Mouse (Mus musculus) heart, embryonic 16.5 days (tissue): ENCODE results near the gene Adam1b. TPM values are rescaled to one million over a fixed set of nuclear protein-coding genes. Genes with fewer than 3 reads are reported as not detected.
"Not testable (repeated sequence)": the region's sequence is repeated elsewhere in the genome, so short reads cannot be mapped to it uniquely, and the experiment has no call there.

Source experiments
- ATAC-seq: fragments of 200-750 bp; cut with Nextera tagmentation; replicated peaks from 2 replicates; pipeline ENCODE4 v1.8.0; 2017; ENCODE audit warnings: moderate number of reproducible peaks; ENCODE audit not compliant: insufficient read depth, low FRiP score; ENCODE audit errors: extremely low read depth
- H3K27ac ChIP-seq: fragments of 300-500 bp; sonication (generic); 2 replicates; pipeline ENCODE4 v1.5.1; 2014; ENCODE audit warnings: mild to moderate bottlenecking, low read length, control low read depth, moderate library complexity
- H3K27me3 ChIP-seq: fragments of 300-500 bp; sonication (generic); 2 replicates; pipeline ENCODE4 v1.6.1; 2014; ENCODE audit warnings: low read length, mixed read lengths; ENCODE audit not compliant: control insufficient read depth, insufficient read depth
- H3K36me3 ChIP-seq: fragments of 300-500 bp; sonication (generic); 2 replicates; pipeline ENCODE4 v1.6.1; 2014; ENCODE audit not compliant: control insufficient read depth, insufficient read depth
- H3K4me1 ChIP-seq: fragments of 300-500 bp; sonication (generic); 2 replicates; pipeline ENCODE4 v1.6.1; 2014; ENCODE audit warnings: low read length, mixed read lengths; ENCODE audit not compliant: control insufficient read depth, insufficient read depth
- H3K4me2 ChIP-seq: fragments of 300-500 bp; sonication (generic); 2 replicates; pipeline ENCODE4 v1.6.1; 2014; ENCODE audit warnings: low read depth, mild to moderate bottlenecking, control low read depth, low read length
- H3K4me3 ChIP-seq: fragments of 300-500 bp; sonication (generic); 2 replicates; pipeline ENCODE4 v1.5.1; 2014; ENCODE audit warnings: mild to moderate bottlenecking, control low read depth, low read length
- H3K9ac ChIP-seq: fragments of 300-500 bp; sonication (generic); 2 replicates; pipeline ENCODE4 v1.6.1; 2014; ENCODE audit warnings: low read length, control low read depth
- H3K9me3 ChIP-seq: fragments of 300-500 bp; sonication (generic); replicated peaks from 2 replicates; pipeline ENCODE4 v1.6.1; 2016; ENCODE audit warnings: low read length; ENCODE audit not compliant: control insufficient read depth
- WGBS: fragments of 180-500 bp; shearing (Covaris S2); extraction: QIAGEN DNeasy Blood & Tissue Kit; methylation state at CpG from one replicate; pipeline ENCODE4 v1.1.7; 2014; 5-methylcytosine and 5-hydroxymethylcytosine counted together
- polyA plus RNA-seq: library from polyadenylated mRNA; unstranded; fragments of >200 nt; fragmentation: Nextera tagmentation; extraction: Ambion mirVana; gene quantifications from 2 replicates; pipeline ENCODE4 v1.2.1, GENCODE M21; 2015

The Adam1b gene
- polyA plus RNA-seq, 1 experiment from 2014 or later, result 0.14 TPM

GRCm38 (mm10) chr5:121540066-121540465 is 36.8 kb upstream of the Adam1b start:
- H3K36me3 ChIP-seq, result peaks cover 13% of the 10 kb centered on the region
- H3K4me3 ChIP-seq, result no peak overlapping the region
- ATAC-seq, result no peak
- H3K4me2 ChIP-seq, result no peak overlapping the region
- 93% methylated on average over 5 of the region's 5 CpGs for WGBS
- H3K27ac ChIP-seq, result no peak overlapping the region
- H3K9ac ChIP-seq, result no peak overlapping the region
- peaks cover 13% of the 10 kb centered on the region for H3K4me1 ChIP-seq
- H3K9me3 ChIP-seq, result no peaks in the 10 kb centered on the region
- no peaks in the 10 kb centered on the region for H3K27me3 ChIP-seq

DNA sequence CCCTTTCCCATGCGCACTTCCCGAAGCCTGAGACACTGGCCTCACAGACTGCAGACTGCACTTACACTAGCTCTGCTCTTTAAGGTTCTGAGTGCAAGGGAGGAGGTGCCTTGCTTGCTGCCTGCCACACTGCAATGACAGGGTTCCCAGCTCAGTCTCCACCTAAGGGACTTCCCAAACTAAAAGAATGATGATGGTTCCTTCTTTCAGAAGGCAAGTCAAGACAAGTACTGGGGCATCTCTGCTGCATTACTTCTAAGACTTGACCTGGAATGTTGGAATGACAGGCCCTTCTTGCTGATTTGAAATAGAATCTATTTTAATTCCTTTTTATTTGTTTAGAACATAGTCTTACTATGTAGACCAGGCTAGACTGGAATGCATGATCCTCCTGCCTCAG is 34.4 kb upstream of the Adam1b start:
- no peaks in the 10 kb centered on the region for H3K9me3 ChIP-seq
- no peaks in the 10 kb centered on the region for H3K27me3 ChIP-seq
- no peak for ATAC-seq
- 0 out of 2 replicates have a peak overlapping the region, but pooled peaks have one; percentile 19 for H3K27ac ChIP-seq
- peaks cover 33% of the 10 kb centered on the region for H3K36me3 ChIP-seq
- H3K4me3 ChIP-seq, result no peak overlapping the region
- H3K4me2 ChIP-seq, result no peak overlapping the region
- 77% methylated on average over 2 of the region's 2 CpGs for WGBS
- no peaks in the 10 kb centered on the region for H3K4me1 ChIP-seq
- H3K9ac ChIP-seq, result no peak overlapping the region

DNA sequence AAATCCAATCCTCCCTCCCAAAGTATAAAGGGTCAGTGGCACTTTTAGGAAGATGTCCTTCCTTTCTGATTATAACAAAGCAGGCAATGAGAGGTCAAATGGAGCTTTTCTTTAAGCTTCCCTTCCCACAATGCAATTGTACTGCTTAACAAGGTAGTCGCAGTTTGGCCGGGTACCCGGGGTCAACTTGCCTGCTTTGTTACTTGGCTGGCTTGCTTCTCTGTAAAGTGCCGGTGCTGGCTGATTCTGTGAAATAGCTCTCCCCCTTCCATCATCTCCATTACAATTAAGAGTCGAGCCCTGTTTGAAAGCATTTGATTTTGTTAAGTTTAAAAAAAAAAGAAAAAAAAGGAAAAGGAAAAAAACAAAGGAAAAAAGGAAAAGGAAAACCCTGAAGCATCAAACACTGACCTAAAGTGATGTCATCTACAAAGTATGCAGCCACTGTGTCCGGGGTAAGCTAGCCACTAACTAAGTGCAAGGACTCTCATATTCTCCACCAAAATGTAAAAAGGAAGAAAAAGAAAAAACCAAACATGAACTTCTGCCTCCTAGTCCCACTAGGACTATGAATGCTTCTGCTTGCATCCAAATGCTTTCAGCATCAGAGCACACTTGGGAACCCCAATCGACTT is 33.8 kb upstream of the Adam1b start:
- no peak overlapping the region for H3K4me2 ChIP-seq
- 0 out of 2 replicates have a peak overlapping the region, but pooled peaks have one; percentile 19 for H3K27ac ChIP-seq
- WGBS, result 62% methylated on average over 7 of the region's 7 CpGs
- no peaks in the 10 kb centered on the region for H3K27me3 ChIP-seq
- no peak for ATAC-seq
- no peak overlapping the region for H3K9ac ChIP-seq
- no peaks in the 10 kb centered on the region for H3K4me1 ChIP-seq
- H3K4me3 ChIP-seq, result no peak overlapping the region
- H3K9me3 ChIP-seq, result no peaks in the 10 kb centered on the region
- peaks cover 33% of the 10 kb centered on the region for H3K36me3 ChIP-seq

GRCm38 (mm10) chr5:121535116-121535515 is 31.9 kb upstream of the Adam1b start:
- no peak overlapping the region for H3K9ac ChIP-seq
- WGBS, result 86% methylated on average over 3 of the region's 3 CpGs
- no peak overlapping the region for H3K27ac ChIP-seq
- no peaks in the 10 kb centered on the region for H3K9me3 ChIP-seq
- H3K4me3 ChIP-seq, result no peak overlapping the region
- no peak for ATAC-seq
- no peak overlapping the region for H3K4me2 ChIP-seq
- no peaks in the 10 kb centered on the region for H3K4me1 ChIP-seq
- H3K36me3 ChIP-seq, result peaks cover 45% of the 10 kb centered on the region
- no peaks in the 10 kb centered on the region for H3K27me3 ChIP-seq

DNA sequence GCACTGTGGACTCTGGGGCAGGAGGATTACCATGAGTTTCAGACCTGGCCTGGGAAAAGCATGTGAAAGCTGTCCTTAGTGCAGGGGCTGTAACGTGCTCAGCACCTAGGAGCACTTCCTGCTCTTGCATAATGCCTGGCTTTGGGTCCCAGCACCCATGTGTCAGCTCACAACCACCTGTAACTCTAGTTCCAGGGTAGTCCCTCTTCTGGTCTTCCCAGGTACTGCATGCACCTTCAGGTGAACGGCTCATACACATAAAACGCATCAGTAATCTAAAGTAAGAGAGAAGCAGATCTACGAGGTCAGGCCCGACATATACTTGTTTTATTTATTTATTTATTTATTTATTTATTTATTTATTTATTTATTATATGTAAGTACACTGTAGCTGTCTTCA is 31.3 kb upstream of the Adam1b start:
- no peak overlapping the region for H3K27ac ChIP-seq
- ATAC-seq, result no peak
- H3K9me3 ChIP-seq, result no peaks in the 10 kb centered on the region
- 89% methylated on average over 5 of the region's 5 CpGs for WGBS
- no peak overlapping the region for H3K9ac ChIP-seq
- no peaks in the 10 kb centered on the region for H3K27me3 ChIP-seq
- peaks cover 45% of the 10 kb centered on the region for H3K36me3 ChIP-seq
- H3K4me2 ChIP-seq, result no peak overlapping the region
- no peaks in the 10 kb centered on the region for H3K4me1 ChIP-seq
- H3K4me3 ChIP-seq, result no peak overlapping the region

- peaks cover 3% of the 10 kb centered on the region; the same call in 1 of the 2 replicates for H3K4me1 ChIP-seq
- H3K4me2 ChIP-seq, result no peak overlapping the region
- no peak for ATAC-seq
- H3K9me3 ChIP-seq, result no peaks in the 10 kb centered on the region
- H3K36me3 ChIP-seq, result peaks cover 58% of the 10 kb centered on the region
- 58% methylated on average over 8 of the region's 8 CpGs for WGBS
- H3K27me3 ChIP-seq, result no peaks in the 10 kb centered on the region
- no peak overlapping the region for H3K27ac ChIP-seq
- H3K9ac ChIP-seq, result no peak overlapping the region
- no peak overlapping the region for H3K4me3 ChIP-seq
These were observed 23.7 kb upstream of the Adam1b start for GRCm38 (mm10) chr5:121526961-121527360.

DNA sequence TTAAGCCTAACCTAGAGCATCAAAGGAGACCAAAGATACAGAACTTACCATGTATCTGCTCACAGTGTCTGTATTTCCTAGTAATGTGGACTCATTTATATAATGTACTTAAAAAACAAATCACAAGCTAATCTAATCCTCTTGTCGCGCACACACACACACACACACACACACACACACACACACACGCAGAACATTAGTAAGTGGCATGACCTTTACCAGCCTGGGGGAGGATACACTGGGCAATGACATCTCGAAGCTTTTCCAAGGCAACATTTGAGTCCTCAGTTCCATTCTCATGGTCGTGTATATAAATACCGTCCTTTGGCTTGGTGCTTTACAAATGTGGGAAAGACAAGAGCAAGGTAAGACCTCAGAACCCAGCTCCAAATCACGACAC is 23.3 kb upstream of the Adam1b start:
- H3K9me3 ChIP-seq, result no peaks in the 10 kb centered on the region
- peaks cover 3% of the 10 kb centered on the region; the same call in 1 of the 2 replicates for H3K4me1 ChIP-seq
- no peaks in the 10 kb centered on the region for H3K27me3 ChIP-seq
- peaks cover 60% of the 10 kb centered on the region for H3K36me3 ChIP-seq
- WGBS, result 80% methylated on average over 7 of the region's 7 CpGs
- H3K4me3 ChIP-seq, result no peak overlapping the region
- H3K27ac ChIP-seq, result no peak overlapping the region
- H3K4me2 ChIP-seq, result no peak overlapping the region
- ATAC-seq, result no peak
- no peak overlapping the region for H3K9ac ChIP-seq

- Histone ChIP-seq H3K27me3 (no peaks in the 10 kb centered on the region), H3K9me3 (no peaks in the 10 kb centered on the region), H3K36me3 (peaks cover 60% of the 10 kb centered on the region), H3K27ac (no peak overlapping the region), H3K9ac (no peak overlapping the region; the same call in 1 of the 2 replicates), H3K4me2 (no peak overlapping the region), H3K4me1 (peaks cover 3% of the 10 kb centered on the region; the same call in 1 of the 2 replicates), H3K4me3 (no peak overlapping the region)
- WGBS, result 71% methylated on average over 14 of the region's 14 CpGs
- peak; percentile 72; the same call in 1 of the 2 replicates for ATAC-seq
These were observed 22.7 kb upstream of the Adam1b start for GRCm38 (mm10) chr5:121525774-121526450.

DNA sequence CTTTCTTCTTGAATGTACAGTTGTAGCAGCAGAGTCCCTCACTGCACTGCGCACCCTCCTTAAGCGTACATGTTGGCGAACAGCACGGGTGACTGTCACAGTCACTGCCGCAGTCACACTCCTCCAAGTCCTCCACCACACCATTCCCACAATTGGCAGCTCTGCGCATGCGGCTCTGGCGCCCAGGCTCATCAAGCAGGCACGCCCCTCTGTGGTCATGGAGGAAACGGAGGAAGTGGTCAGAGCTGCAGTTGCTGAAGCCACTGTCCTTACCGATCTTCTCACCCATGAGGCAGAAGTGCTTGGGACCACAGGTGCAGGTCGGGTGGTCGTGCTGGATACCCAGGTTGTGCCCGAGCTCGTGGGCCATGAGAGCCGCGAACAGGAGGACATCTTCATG is 16.5 kb upstream of the Adam1b start:
- WGBS, result 80% methylated on average over 10 of the region's 17 CpGs
- not testable (repeated sequence) for H3K27ac ChIP-seq, H3K27me3 ChIP-seq, H3K4me1 ChIP-seq, ATAC-seq, H3K4me2 ChIP-seq, H3K9ac ChIP-seq, H3K9me3 ChIP-seq, H3K4me3 ChIP-seq
- peaks cover 30% of the 10 kb centered on the region for H3K36me3 ChIP-seq
